Mouse (Mus musculus): ENCODE results near the gene Teddm1b.

The Teddm1b gene

GRCm38 (mm10) chr1:153903006-153903405 is 28.9 kb downstream of the Teddm1b start:
- DNase-seq: no peak

GRCm38 (mm10) chr1:153904236-153904635 is 30.1 kb downstream of the Teddm1b start:
- no peak for DNase-seq

GRCm38 (mm10) chr1:153905884-153906283 is 31.7 kb downstream of the Teddm1b start:
- DNase-seq: no peak

- no peak for DNase-seq
Measured at GRCm38 (mm10) chr1:153908208-153908607, 34.1 kb downstream of the Teddm1b start.

GRCm38 (mm10) chr1:153908741-153909140 is 34.6 kb downstream of the Teddm1b start:
- no peak for DNase-seq

GRCm38 (mm10) chr1:153909213-153909962 is 35.2 kb downstream of the Teddm1b start:
- no peak for DNase-seq

GRCm38 (mm10) chr1:153909963-153910291 is 35.8 kb downstream of the Teddm1b start:
- no peak for DNase-seq

- DNase-seq: no peak
Measured at GRCm38 (mm10) chr1:153910423-153910822, 36.3 kb downstream of the Teddm1b start.

- DNase-seq: no peak
Measured at GRCm38 (mm10) chr1:153911276-153911795, 37.2 kb downstream of the Teddm1b start.

- no peak for DNase-seq
Measured at GRCm38 (mm10) chr1:153913869-153914268, 39.7 kb downstream of the Teddm1b start.

- no peak for DNase-seq
Measured at GRCm38 (mm10) chr1:153918521-153919206, 44.5 kb downstream of the Teddm1b start.

GRCm38 (mm10) chr1:153921642-153922041 is 47.5 kb downstream of the Teddm1b start:
- DNase-seq: no peak

GRCm38 (mm10) chr1:153922571-153923021 is 48.5 kb downstream of the Teddm1b start:
- no peak for DNase-seq

- DNase-seq: no peak
Measured at GRCm38 (mm10) chr1:153924395-153925385, 50.5 kb downstream of the Teddm1b start.

All from thymus, postnatal 36 days (tissue).